Mouse (Mus musculus): ENCODE measurements around the gene Irf6. TPM values are rescaled to one million over a fixed set of nuclear protein-coding genes. Genes with fewer than 3 reads are reported as not detected.

The Irf6 gene
- polyA plus RNA-seq, 1 experiment from 2014 or later = 3.2 TPM

DNA sequence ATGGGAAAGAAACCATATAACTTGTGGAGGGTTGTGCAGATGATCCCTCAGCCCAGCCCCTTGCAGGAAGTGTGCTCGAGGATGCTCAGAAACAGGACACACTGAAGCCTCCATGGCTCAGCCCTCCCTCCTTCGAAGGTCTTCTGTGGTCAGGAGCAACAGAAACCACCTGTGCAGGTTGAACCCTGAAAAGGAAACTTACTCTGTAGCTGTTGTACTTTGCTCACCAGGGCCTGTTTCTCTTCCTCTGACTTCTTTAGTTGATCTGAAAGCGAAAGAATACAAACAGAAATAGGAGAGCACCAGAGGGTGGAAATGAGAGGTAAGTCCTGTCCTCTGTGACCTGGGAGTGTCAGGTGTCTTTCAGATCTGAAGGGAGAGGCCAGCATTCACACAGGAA lies 28.2 kb downstream of the Irf6 start:
- Histone ChIP-seq H3K4me2 (no peak overlapping the region), H3K27ac (ENCODE audit: low read depth, low read length) (no peak overlapping the region), H3K9ac (ENCODE audit: low read depth, low read length) (no peak overlapping the region), H3K36me3 (ENCODE audit: control insufficient read depth, insufficient read depth, low read length) (no peaks in the 10 kb centered on the region), H3K4me3 (ENCODE audit: low read depth, low read length) (no peak overlapping the region), H3K9me3 (replicated peaks; ENCODE audit: control insufficient read depth, low read length) (no peaks in the 10 kb centered on the region), H3K27me3 (ENCODE audit: control insufficient read depth, insufficient read depth, low read length) (no peaks in the 10 kb centered on the region), H3K4me1 (ENCODE audit: control insufficient read depth, insufficient read depth, low read length) (no peaks in the 10 kb centered on the region)
- 85% methylated on average over 3 of the region's 3 CpGs for WGBS (ENCODE audit: insufficient replicate concordance)
- no peak for ATAC-seq (replicated peaks; ENCODE audit: insufficient number of reproducible peaks, low FRiP score, low TSS enrichment)

DNA sequence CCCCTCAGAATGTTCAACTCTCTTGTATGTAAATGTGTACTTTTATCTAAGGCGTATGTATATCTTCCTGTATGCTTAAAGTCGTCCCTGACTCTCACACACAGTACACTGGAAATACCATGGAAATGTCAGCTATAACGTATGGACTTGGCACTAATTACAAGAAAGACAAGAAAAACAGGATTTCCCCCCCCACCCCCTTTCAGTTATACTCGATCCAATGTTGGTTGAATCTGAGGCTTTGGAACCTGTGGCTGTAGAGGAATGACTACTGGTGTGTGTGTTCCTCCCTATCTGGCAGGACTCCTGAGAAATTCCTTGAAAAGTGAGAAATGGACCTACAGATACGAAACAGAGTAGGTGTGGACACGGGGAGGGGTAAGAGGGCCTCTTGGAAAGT lies 35.3 kb downstream of the Irf6 start:
- no peak overlapping the region for H3K9ac ChIP-seq (ENCODE audit: low read depth, low read length)
- no peaks in the 10 kb centered on the region for H3K36me3 ChIP-seq (ENCODE audit: control insufficient read depth, insufficient read depth, low read length)
- H3K9me3 ChIP-seq (replicated peaks; ENCODE audit: control insufficient read depth, low read length) = no peaks in the 10 kb centered on the region
- H3K4me1 ChIP-seq (ENCODE audit: control insufficient read depth, insufficient read depth, low read length) = peaks cover 22% of the 10 kb centered on the region
- ATAC-seq (replicated peaks; ENCODE audit: insufficient number of reproducible peaks, low FRiP score, low TSS enrichment) = no peak
- no peak overlapping the region for H3K4me2 ChIP-seq
- WGBS (ENCODE audit: insufficient replicate concordance) = 73% methylated on average over 6 of the region's 6 CpGs
- H3K27me3 ChIP-seq (ENCODE audit: control insufficient read depth, insufficient read depth, low read length) = no peaks in the 10 kb centered on the region
- H3K4me3 ChIP-seq (ENCODE audit: low read depth, low read length) = no peak overlapping the region
- peak overlapping the region; percentile 82 for H3K27ac ChIP-seq (ENCODE audit: low read depth, low read length)

DNA sequence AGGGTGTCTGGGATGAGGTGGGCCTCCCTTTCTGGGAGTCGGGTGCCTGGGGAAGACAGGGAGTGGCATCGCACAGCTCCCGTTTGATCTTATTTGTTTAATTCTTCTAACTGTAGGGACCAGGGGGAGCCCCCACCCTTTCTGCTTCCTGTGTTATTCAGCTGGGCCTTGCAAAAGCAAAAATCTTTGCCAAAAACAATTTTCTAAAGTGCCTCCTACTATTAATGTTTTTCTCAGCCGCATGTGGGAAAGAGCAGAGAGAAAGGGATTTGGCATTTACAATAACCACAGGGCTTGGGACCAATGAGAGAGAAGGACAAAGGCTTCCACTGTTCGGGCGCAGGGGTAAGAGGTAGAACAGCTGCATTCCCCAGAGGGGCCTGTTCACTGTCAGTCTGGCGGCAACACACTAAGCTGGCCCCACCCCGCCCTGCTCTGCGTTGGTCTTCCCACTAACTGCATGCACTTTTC lies 36.3 kb downstream of the Irf6 start:
- Histone ChIP-seq H3K4me1 (ENCODE audit: control insufficient read depth, insufficient read depth, low read length) (peaks cover 22% of the 10 kb centered on the region), H3K4me3 (ENCODE audit: low read depth, low read length) (no peak overlapping the region), H3K36me3 (ENCODE audit: control insufficient read depth, insufficient read depth, low read length) (no peaks in the 10 kb centered on the region), H3K9me3 (replicated peaks; ENCODE audit: control insufficient read depth, low read length) (no peaks in the 10 kb centered on the region), H3K4me2 (no peak overlapping the region), H3K9ac (ENCODE audit: low read depth, low read length) (peak overlapping the region; percentile 47; the same call in 1 of the 2 replicates), H3K27me3 (ENCODE audit: control insufficient read depth, insufficient read depth, low read length) (no peaks in the 10 kb centered on the region), H3K27ac (ENCODE audit: low read depth, low read length) (peak overlapping the region; percentile 82)
- 23% methylated on average over 9 of the region's 9 CpGs for WGBS (ENCODE audit: insufficient replicate concordance)
- peak; percentile 88 for ATAC-seq (replicated peaks; ENCODE audit: insufficient number of reproducible peaks, low FRiP score, low TSS enrichment)

DNA sequence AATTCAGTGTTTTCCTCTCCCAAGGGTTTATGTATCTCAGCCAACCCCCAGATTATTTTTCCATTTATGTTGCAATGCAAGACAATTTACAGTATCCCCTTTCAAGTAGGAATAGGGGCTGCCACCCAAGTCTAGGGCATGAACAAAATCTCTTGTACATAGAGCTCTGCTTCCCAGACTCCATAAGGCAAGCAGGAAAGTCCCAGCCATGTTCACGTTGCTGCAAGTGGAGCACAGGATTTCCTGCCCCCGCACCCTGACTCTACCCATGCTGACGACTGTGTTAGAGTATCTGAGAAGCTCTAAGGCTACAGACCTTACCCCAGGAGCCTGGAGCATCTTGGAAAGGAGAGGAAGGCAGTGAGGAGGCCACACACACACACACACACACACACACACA lies 36.9 kb downstream of the Irf6 start:
- H3K4me2 ChIP-seq = no peak overlapping the region
- 29% methylated on average over 3 of the region's 3 CpGs for WGBS (ENCODE audit: insufficient replicate concordance)
- ATAC-seq (replicated peaks; ENCODE audit: insufficient number of reproducible peaks, low FRiP score, low TSS enrichment) = 0 out of 2 replicates have a peak, but pooled peaks have one; percentile 20

DNA sequence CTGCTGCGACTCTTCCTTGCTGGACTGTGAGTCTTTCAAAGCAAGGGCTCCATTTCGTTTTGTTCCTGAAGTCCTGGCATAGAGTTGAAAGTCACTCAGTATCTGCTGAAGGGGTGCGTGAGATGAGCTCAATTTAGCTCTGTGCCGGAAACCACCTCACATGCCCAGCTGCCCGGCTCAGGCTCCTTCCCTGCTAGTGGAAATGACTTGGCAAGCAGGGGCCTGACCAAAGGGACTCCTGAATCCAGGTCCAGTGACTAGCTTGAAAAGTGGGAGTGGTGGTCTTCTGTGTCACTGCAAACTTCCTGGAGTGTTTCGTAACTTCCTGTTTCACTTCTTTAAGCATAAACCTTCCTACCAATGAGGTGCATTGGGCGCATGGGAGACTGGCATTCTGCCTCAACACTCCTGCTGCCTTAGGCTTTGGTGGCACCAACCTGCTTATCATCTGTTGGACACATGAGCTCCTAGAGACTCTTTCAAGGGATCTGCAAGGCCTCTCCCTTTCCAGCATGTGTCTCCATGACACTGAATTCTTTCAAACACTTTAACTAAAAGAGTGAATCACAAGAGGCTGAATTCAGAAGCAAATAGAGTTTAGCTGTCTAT lies 38.9 kb downstream of the Irf6 start:
- 77% methylated on average over 7 of the region's 7 CpGs for WGBS (ENCODE audit: insufficient replicate concordance)
- H3K9ac ChIP-seq (ENCODE audit: low read depth, low read length) = no peak overlapping the region
- H3K27ac ChIP-seq (ENCODE audit: low read depth, low read length) = no peak overlapping the region

More for the DNA sequence above, 36.9 kb downstream of the Irf6 start:
- H3K27ac ChIP-seq (ENCODE audit: low read depth, low read length) = peak overlapping the region; percentile 82
- no peak overlapping the region for H3K4me3 ChIP-seq (ENCODE audit: low read depth, low read length)
- H3K4me1 ChIP-seq (ENCODE audit: control insufficient read depth, insufficient read depth, low read length) = peaks cover 22% of the 10 kb centered on the region
- no peaks in the 10 kb centered on the region for H3K36me3 ChIP-seq (ENCODE audit: control insufficient read depth, insufficient read depth, low read length)
- no peaks in the 10 kb centered on the region for H3K9me3 ChIP-seq (replicated peaks; ENCODE audit: control insufficient read depth, low read length)
- H3K27me3 ChIP-seq (ENCODE audit: control insufficient read depth, insufficient read depth, low read length) = no peaks in the 10 kb centered on the region
- peak overlapping the region; percentile 47; the same call in 1 of the 2 replicates for H3K9ac ChIP-seq (ENCODE audit: low read depth, low read length)

DNA sequence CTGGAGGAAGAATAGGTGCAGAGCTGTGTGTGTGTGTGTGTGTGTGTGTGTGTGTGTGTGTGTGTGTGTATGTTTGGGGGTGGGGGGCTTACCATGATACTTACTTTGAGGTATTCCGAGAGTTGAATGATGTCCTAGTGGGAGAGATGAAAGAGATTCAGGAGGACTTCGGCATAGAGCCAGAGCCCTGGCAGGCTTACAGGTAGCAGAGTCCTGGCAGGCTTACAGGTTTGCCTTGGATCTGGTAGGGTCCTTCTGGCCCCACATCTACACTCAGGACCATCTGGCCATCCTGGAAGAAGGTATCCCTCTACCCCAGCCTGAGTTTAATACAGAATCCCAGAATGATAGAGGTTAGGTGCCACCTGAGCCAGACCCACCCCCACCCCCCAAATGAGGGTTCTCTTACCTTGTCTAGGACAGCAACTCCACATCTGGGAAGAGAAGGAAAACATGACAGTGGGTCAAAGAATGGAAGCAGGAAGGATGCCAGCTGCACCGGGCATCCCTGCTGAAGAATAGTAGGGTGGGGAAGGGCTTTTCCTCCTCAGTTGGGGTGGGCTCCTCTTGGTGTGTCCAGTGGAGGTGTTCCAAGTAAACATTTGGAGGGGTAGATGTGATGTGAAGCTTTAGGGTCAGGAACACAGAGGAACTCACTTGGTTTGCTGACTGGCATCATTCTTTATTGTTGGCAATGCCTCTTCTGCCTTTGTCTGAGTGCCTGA lies 41.7 kb downstream of the Irf6 start:
- no peak; the same call in 1 of the 2 replicates for ATAC-seq (replicated peaks; ENCODE audit: insufficient number of reproducible peaks, low FRiP score, low TSS enrichment)
- WGBS (ENCODE audit: insufficient replicate concordance) = 86% methylated on average over 3 of the region's 3 CpGs
- no peaks in the 10 kb centered on the region for H3K27me3 ChIP-seq (ENCODE audit: control insufficient read depth, insufficient read depth, low read length)
- peaks cover 9% of the 10 kb centered on the region for H3K4me1 ChIP-seq (ENCODE audit: control insufficient read depth, insufficient read depth, low read length)
- no peaks in the 10 kb centered on the region for H3K9me3 ChIP-seq (replicated peaks; ENCODE audit: control insufficient read depth, low read length)
- H3K27ac ChIP-seq (ENCODE audit: low read depth, low read length) = no peak overlapping the region
- no peak overlapping the region for H3K9ac ChIP-seq (ENCODE audit: low read depth, low read length)
- no peak overlapping the region for H3K4me3 ChIP-seq (ENCODE audit: low read depth, low read length)
- H3K36me3 ChIP-seq (ENCODE audit: control insufficient read depth, insufficient read depth, low read length) = no peaks in the 10 kb centered on the region
- H3K4me2 ChIP-seq = no peak overlapping the region

More for the DNA sequence above, 38.9 kb downstream of the Irf6 start:
- Histone ChIP-seq H3K36me3 (ENCODE audit: control insufficient read depth, insufficient read depth, low read length) (no peaks in the 10 kb centered on the region), H3K4me3 (ENCODE audit: low read depth, low read length) (no peak overlapping the region), H3K4me1 (ENCODE audit: control insufficient read depth, insufficient read depth, low read length) (peaks cover 22% of the 10 kb centered on the region), H3K4me2 (no peak overlapping the region), H3K9me3 (replicated peaks; ENCODE audit: control insufficient read depth, low read length) (no peaks in the 10 kb centered on the region), H3K27me3 (ENCODE audit: control insufficient read depth, insufficient read depth, low read length) (no peaks in the 10 kb centered on the region)
- no peak for ATAC-seq (replicated peaks; ENCODE audit: insufficient number of reproducible peaks, low FRiP score, low TSS enrichment)

DNA sequence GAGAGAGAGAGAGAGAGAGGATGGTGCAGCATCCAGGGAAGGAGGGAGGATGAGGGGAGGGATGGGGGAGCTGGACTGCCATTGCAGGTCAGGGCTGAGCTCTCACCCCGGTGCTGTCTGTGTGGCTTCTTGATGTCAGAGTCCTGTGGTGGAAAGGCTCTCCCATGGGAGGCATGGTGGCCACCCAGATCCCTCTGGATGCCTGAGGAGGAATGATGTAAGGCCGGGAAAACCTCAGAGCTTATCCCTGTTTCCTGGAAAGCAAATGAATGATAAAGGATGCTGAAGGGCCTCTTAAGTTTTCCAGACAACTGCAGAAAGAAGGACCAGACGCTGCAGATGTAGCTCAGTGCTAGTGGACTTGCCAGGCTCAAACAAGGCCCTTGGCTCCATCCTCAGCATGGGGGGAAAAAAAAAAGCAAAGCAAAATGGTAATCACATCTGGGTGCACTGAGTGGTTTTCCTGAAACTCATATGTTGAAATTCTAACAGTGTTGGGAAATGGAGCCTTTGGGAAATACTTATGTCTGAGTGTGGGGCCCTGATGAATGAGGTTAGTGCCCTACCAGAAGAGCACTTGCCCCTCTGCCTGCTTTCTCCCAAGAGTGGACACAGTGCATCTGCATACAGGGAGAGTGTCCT lies 42.4 kb downstream of the Irf6 start:
- H3K27ac ChIP-seq (ENCODE audit: low read depth, low read length) = no peak overlapping the region
- ATAC-seq (replicated peaks; ENCODE audit: insufficient number of reproducible peaks, low FRiP score, low TSS enrichment) = no peak
- H3K4me1 ChIP-seq (ENCODE audit: control insufficient read depth, insufficient read depth, low read length) = peaks cover 2% of the 10 kb centered on the region
- H3K4me2 ChIP-seq = no peak overlapping the region
- no peaks in the 10 kb centered on the region for H3K36me3 ChIP-seq (ENCODE audit: control insufficient read depth, insufficient read depth, low read length)
- WGBS (ENCODE audit: insufficient replicate concordance) = 48% methylated on average over 3 of the region's 3 CpGs
- no peak overlapping the region for H3K9ac ChIP-seq (ENCODE audit: low read depth, low read length)
- H3K4me3 ChIP-seq (ENCODE audit: low read depth, low read length) = no peak overlapping the region
- H3K27me3 ChIP-seq (ENCODE audit: control insufficient read depth, insufficient read depth, low read length) = no peaks in the 10 kb centered on the region
- no peaks in the 10 kb centered on the region for H3K9me3 ChIP-seq (replicated peaks; ENCODE audit: control insufficient read depth, low read length)

DNA sequence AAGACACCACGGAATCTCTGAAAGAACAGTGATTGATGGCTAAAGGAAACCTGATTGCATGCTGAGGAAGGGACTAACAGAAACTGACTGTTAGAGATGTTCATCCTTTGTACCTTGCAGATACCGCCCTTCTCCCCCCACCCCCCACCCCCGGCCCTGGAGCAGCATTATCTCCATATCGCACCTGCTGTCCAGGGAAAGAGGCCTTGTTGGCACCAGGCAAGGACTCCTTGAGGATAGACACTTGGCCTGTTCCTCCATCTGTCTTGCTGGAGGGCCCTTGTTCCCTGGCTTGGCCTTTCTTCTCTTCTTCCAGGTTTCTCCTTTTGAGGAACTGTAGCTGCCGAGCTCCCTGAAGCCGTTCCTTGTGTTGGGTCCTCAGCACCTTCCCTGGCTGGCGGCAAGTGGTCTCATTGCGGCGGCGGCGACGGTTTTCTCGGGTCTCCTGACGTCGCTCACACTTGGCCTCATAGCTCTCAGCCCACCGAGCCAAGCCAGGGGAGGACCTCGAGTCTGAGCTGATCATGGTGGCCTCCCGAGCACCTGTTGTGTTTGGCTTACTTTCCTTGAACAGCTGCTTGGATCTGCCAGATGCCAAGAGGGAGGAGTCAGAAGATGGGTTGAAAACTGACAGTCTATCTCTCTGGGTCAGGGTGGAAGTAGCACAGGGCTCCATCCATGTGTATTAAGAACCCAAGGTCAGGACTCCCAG lies 44.7 kb downstream of the Irf6 start:
- no peaks in the 10 kb centered on the region for H3K9me3 ChIP-seq (replicated peaks; ENCODE audit: control insufficient read depth, low read length)
- no peaks in the 10 kb centered on the region for H3K36me3 ChIP-seq (ENCODE audit: control insufficient read depth, insufficient read depth, low read length)
- H3K27ac ChIP-seq (ENCODE audit: low read depth, low read length) = no peak overlapping the region
- H3K4me1 ChIP-seq (ENCODE audit: control insufficient read depth, insufficient read depth, low read length) = no peaks in the 10 kb centered on the region
- H3K27me3 ChIP-seq (ENCODE audit: control insufficient read depth, insufficient read depth, low read length) = no peaks in the 10 kb centered on the region
- ATAC-seq (replicated peaks; ENCODE audit: insufficient number of reproducible peaks, low FRiP score, low TSS enrichment) = no peak
- H3K4me3 ChIP-seq (ENCODE audit: low read depth, low read length) = no peak overlapping the region
- H3K4me2 ChIP-seq = no peak overlapping the region
- 83% methylated on average over 18 of the region's 18 CpGs for WGBS (ENCODE audit: insufficient replicate concordance)
- no peak overlapping the region for H3K9ac ChIP-seq (ENCODE audit: low read depth, low read length)
